Mouse (Mus musculus) bone marrow macrophage, adult 2 months (primary cell): ENCODE data around the gene St3gal3.

Experiments
- CTCF ChIP-seq: IDR thresholded peaks from 2 replicates; pipeline ENCODE4 v1.5.1; 2012; ENCODE audit warnings: low read depth, mild to moderate bottlenecking, low read length, moderate library complexity
- POLR2A ChIP-seq: IDR thresholded peaks from 2 replicates; pipeline ENCODE4 v1.6.1; 2012; ENCODE audit warnings: mild to moderate bottlenecking, low read depth, low read length, borderline replicate concordance

- TF ChIP-seq CTCF (no peak), POLR2A (no peak)
Observed at GRCm38 (mm10) chr4:118143679-118144078, 9.0 kb upstream of the St3gal3 start.
